Mouse (Mus musculus) E14TG2a.4 (cell line): Measurements from ENCODE around the gene Sh2d7.
A peak's percentile ranks its signal among the peaks of the same experiment; 100 is the strongest.

ENCODE experiments used
- H3K27me3 ChIP-seq: 2 replicates; pipeline ENCODE4 v1.6.1; 2014; ENCODE audit warnings: low read length, control low read depth; ENCODE audit not compliant: insufficient read depth
- H3K36me3 ChIP-seq: 2 replicates; pipeline ENCODE4 v1.6.1; 2014; ENCODE audit warnings: low read length, control low read depth; ENCODE audit not compliant: insufficient read depth
- H3K4me1 ChIP-seq: replicated peaks from 2 replicates; pipeline ENCODE4 v1.6.1; 2014; ENCODE audit warnings: low read depth, low read length, control low read depth
- H3K4me3 ChIP-seq: replicated peaks from 2 replicates; pipeline ENCODE4 v1.5.1; 2014; ENCODE audit warnings: mild to moderate bottlenecking, low read length
- H3K9me3 ChIP-seq: 2 replicates; pipeline ENCODE4 v1.6.1; 2014; ENCODE audit warnings: low read length, control low read depth
- CTCF ChIP-seq: conservative IDR thresholded peaks from 2 replicates; pipeline ENCODE4 v1.5.1; 2014; ENCODE audit warnings: low read length
- NANOG ChIP-seq: IDR thresholded peaks from 2 replicates; pipeline ENCODE4 v1.6.1; 2014; ENCODE audit warnings: borderline replicate concordance, low read length, mixed read lengths
- POU5F1 ChIP-seq: IDR thresholded peaks from 2 replicates; pipeline ENCODE4 v1.6.1; 2014; ENCODE audit warnings: low read length, borderline replicate concordance

Gene Sh2d7

DNA sequence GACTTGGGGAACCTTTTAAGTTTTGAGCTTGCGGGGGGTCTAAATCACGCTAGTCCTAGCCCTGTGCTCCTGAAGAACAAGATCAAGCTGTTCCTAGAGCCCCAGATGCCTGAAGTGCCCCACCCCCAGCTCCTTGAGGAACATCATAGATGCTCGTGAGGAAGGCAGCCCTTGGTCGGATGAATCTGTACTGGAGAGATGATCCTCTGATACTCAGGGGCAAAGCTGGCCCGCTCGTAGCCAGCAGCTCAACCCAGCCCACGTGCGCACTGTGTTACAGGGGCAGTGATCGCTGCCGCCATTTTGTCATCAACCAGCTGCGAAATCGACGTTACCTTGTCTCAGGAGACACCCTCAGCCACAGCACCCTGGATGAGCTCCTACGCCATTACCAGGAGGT is at the start of gene Sh2d7:
Gene Sh2d7, plus strand, starts transcription at position 301 of the 400 bp plus-strand sequence.
- Histone ChIP-seq H3K4me3 (no peak within 1 kb of the TSS), H3K27me3 (peaks cover 52% of the 10 kb centered on the region), H3K9me3 (no peaks in the 10 kb centered on the region), H3K36me3 (no peaks in the 10 kb centered on the region), H3K4me1 (peaks cover 4% of the 10 kb centered on the region; the same call in 1 of the 2 replicates)
- no peak for TF ChIP-seq POU5F1
- no peak for TF ChIP-seq NANOG
- TF ChIP-seq CTCF, result no peak

DNA sequence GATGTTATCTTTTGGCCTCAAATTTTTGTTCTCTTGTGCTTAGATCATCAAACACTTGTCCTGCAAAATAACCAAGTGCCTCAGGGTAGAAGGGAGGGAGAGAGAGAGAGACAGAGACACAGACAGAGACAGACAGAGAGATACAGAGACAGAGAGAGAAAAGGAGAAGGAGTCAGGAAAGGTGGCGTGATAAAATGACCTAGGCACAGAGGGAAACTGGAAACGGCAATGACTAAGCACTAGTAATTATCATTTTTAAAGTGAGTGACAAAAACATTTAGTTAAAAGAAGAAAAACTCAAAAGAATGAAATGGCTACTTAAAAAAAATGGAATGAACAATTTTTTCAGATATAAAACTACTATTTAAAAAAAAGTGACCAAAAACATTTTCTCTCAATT is 49.2 kb upstream of the Sh2d7 start:
- H3K4me1 ChIP-seq, result peaks cover 7% of the 10 kb centered on the region; the same call in 1 of the 2 replicates
- H3K4me3 ChIP-seq, result no peak overlapping the region
- no peaks in the 10 kb centered on the region for H3K9me3 ChIP-seq
- H3K27me3 ChIP-seq, result no peaks in the 10 kb centered on the region
- no peak for TF ChIP-seq CTCF
- H3K36me3 ChIP-seq, result no peaks in the 10 kb centered on the region

DNA sequence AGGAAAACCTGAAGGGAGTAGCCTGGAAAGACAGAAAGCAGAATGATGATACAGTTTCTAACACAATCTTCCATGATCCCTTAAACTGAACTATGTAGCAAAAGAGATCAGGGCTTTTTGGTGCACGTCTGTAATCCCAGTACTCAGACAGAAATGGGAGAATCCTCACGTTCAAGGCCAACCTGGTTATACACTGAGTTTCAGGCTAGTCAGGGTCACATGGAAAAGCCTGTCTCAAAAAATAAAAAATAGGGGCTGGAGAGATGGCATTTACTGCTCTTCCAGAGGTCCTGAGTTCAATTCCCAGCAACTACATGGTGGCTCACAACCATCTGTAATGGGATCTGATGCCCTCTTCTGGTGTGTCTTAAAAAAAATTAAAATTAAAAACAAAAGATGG is 48.4 kb upstream of the Sh2d7 start:
- Histone ChIP-seq H3K9me3 (no peaks in the 10 kb centered on the region), H3K36me3 (no peaks in the 10 kb centered on the region)
- no peak for TF ChIP-seq NANOG
- no peak for TF ChIP-seq CTCF
- no peak for TF ChIP-seq POU5F1

DNA sequence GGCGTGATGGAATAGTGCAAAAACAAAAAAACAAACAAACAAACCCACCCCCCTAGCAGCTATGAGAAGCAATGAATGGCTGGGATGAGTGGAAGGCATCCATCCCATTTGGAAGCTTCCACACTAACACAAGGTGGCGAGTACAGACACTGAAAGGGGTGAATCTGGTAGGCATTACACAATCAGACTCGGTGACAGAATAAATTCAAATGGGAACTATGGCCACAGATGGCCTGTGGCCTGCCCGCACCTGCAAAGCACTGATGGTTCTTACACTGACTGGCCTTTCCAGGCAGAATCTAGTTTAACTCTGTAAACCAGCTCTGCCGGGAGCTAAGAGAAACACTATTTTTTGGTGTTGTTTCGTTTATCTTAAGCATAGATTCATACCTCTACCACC is 39.5 kb upstream of the Sh2d7 start:
- H3K27me3 ChIP-seq, result peaks cover 18% of the 10 kb centered on the region
- H3K4me1 ChIP-seq, result peaks cover 22% of the 10 kb centered on the region
- no peaks in the 10 kb centered on the region for H3K9me3 ChIP-seq
- H3K4me3 ChIP-seq, result no peak overlapping the region
- TF ChIP-seq POU5F1 (no peak), CTCF (no peak), NANOG (no peak)
- no peaks in the 10 kb centered on the region for H3K36me3 ChIP-seq

More for the DNA sequence above, 48.4 kb upstream of the Sh2d7 start:
- Histone ChIP-seq H3K4me1 (peaks cover 7% of the 10 kb centered on the region; the same call in 1 of the 2 replicates), H3K27me3 (no peaks in the 10 kb centered on the region), H3K4me3 (no peak overlapping the region)

DNA sequence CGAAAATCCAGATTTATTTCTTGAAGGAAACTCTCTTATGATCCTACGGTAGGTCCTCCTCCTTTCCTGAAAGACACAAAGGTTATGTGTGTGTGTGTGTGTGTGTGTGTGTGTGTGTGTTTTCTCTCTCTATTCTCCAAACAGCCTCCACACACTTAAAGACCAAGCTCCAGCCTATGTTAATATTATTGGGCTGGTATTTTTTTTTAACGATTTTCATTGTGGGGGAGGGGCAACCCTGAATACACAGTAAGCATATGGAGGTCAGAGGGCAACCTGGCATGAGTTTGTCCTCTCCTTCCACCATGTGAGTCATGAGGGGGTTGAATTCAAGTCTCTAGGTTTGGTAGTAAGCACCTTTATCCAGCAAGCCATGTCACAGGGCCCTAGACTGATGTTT is 39.0 kb upstream of the Sh2d7 start:
- peaks cover 22% of the 10 kb centered on the region for H3K4me1 ChIP-seq
- H3K27me3 ChIP-seq, result peaks cover 20% of the 10 kb centered on the region
- no peaks in the 10 kb centered on the region for H3K9me3 ChIP-seq
- TF ChIP-seq CTCF (no peak), POU5F1 (no peak), NANOG (no peak)
- H3K36me3 ChIP-seq, result no peaks in the 10 kb centered on the region
- no peak overlapping the region for H3K4me3 ChIP-seq

DNA sequence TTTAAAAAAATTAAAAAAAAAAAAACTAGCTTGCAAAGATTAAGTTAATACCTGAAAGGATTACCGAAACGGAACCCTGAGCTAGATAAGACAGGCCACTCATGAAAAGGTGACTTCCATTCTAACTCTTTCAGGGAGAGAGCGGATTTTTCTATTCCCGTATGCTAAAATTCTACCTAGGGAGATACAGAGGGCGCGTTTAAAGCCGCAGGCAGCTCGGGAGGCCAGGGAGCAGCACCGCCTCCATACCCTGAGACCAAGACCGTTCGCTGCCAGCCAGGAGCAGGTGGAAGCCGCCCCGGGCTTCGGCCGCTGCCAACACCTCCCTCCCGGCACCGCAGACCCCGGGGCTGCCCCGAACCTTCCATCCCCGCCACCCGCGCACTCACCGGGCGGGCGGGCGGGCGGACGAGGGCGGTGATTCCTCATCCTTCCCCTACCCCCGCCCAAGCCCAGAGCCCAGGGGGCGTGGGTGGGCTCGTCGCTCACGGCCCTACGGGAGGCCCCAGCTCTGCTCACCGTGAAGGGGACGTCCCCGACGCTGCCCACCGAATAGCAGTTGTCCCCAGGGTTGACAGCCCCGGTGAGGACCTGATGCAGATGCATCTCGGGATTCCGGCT is 37.8 kb upstream of the Sh2d7 start:
- Histone ChIP-seq H3K4me3 (peak overlapping the region; percentile 91), H3K4me1 (peaks cover 22% of the 10 kb centered on the region), H3K36me3 (no peaks in the 10 kb centered on the region), H3K27me3 (peaks cover 29% of the 10 kb centered on the region), H3K9me3 (no peaks in the 10 kb centered on the region)
- no peak for TF ChIP-seq NANOG

DNA sequence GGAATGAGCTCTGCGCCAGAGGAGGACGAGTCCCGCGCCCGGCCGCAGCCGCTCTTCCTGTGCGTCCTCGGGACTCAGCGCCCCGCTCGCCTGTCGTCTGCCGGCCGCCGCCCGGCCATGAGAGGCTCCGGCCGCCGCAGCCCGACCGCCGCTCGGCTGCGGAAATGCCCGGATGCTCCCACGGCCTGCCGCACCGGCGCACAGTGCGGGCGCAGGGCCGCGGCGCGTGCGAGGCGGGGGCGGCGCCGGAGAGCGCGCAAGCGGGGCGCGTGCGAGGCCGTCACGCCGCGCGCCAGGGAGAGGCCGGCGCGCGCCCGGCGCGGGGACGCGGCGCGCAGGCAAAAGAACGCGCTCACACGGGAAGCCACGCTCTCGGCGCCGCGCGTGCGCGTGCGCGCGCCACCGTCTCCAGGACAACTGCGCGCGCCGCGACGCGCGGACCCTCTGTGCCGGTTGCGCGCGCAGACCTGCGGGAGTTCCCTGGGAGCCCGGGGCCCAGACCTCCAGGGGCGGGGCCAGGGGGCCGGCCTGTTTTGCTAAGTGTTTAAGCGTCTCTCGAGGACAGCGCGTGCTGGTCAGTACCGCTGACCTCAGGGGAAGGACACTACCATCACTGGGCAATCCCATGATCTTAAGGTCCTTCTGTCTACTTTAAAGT is 37.2 kb upstream of the Sh2d7 start, which contains the start of gene Dmxl2:
Gene Dmxl2, minus strand, starts transcription at position 174 of the 658 bp plus-strand sequence.
- Histone ChIP-seq H3K9me3 (no peaks in the 10 kb centered on the region), H3K27me3 (peaks cover 29% of the 10 kb centered on the region)

DNA sequence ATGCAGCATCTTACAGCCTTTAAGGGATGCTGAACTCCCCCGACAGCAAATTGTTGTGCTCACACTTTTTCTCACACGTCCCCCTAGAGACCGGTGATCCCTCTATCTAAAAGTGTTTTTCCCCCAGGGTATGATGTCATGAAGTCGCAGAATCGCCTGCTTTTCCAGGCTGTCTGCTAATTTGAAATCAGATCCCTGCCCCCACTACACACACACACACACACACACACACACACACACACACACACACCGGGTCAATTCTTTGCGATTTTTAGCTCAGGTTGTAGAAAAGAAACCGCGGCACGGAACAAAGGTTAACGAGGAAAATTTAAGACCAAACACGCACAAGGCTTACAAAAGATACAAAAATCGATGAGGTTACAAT is 36.7 kb upstream of the Sh2d7 start:
- TF ChIP-seq NANOG (no peak), POU5F1 (no peak)
- H3K36me3 ChIP-seq, result no peaks in the 10 kb centered on the region
- H3K9me3 ChIP-seq, result no peaks in the 10 kb centered on the region
- H3K27me3 ChIP-seq, result peaks cover 29% of the 10 kb centered on the region
- H3K4me1 ChIP-seq, result peaks cover 22% of the 10 kb centered on the region
- H3K4me3 ChIP-seq, result peak overlapping the region; percentile 91

More for the DNA sequence above, 37.2 kb upstream of the Sh2d7 start, which contains the start of gene Dmxl2:
- TF ChIP-seq NANOG (no peak), CTCF (no peak), POU5F1 (no peak)
- peak within 1 kb of the TSS; percentile 91 for H3K4me3 ChIP-seq
- no peaks in the 10 kb centered on the region for H3K36me3 ChIP-seq
- H3K4me1 ChIP-seq, result peaks cover 22% of the 10 kb centered on the region

DNA sequence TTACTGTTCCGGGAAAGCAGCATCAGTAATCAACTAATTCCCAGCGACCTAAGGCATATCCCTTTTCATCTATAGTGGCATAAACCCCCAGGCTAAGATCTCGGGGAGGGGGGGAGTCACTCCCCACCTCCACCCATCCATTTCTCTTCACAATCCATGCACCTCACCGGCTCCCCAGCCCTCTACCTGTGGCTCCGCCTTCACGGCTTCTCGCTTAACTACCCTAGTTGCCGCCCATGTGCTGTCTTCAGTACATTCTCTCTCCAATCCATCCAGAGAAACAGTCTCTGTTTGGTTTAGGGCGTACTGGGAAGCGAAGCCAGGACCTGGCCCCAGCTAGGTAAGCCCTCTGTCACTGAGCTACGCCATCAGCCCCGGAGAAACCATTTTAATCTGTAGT is 35.9 kb upstream of the Sh2d7 start:
- Histone ChIP-seq H3K27me3 (peaks cover 29% of the 10 kb centered on the region), H3K4me3 (no peak overlapping the region), H3K9me3 (no peaks in the 10 kb centered on the region), H3K36me3 (no peaks in the 10 kb centered on the region), H3K4me1 (peaks cover 22% of the 10 kb centered on the region)
- no peak for TF ChIP-seq NANOG
- TF ChIP-seq POU5F1, result no peak
